Mouse (Mus musculus) heart, embryonic 12.5 days (tissue): ENCODE results near the gene Actn4. TPM values are rescaled to one million over a fixed set of nuclear protein-coding genes. Genes with fewer than 3 reads are reported as not detected.

ENCODE experiments used
- ATAC-seq: fragments of 200-750 bp; cut with Nextera tagmentation; 2 replicates; pipeline ENCODE4 v1.8.0; 2017; ENCODE audit warnings: moderate TSS enrichment, moderate library complexity; ENCODE audit not compliant: insufficient number of reproducible peaks, low FRiP score
- H3K27ac ChIP-seq: fragments of 300-500 bp; sonication (generic); 2 replicates; pipeline ENCODE4 v1.5.1; 2016; ENCODE audit warnings: mild to moderate bottlenecking, moderate library complexity; ENCODE audit not compliant: poor library complexity, severe bottlenecking
- H3K27me3 ChIP-seq: fragments of 300-500 bp; sonication (generic); replicated peaks from 2 replicates; pipeline ENCODE4 v1.6.1; 2016; ENCODE audit warnings: mild to moderate bottlenecking, moderate library complexity
- H3K36me3 ChIP-seq: fragments of 300-500 bp; sonication (generic); 2 replicates; pipeline ENCODE4 v1.6.1; 2016; ENCODE audit warnings: mild to moderate bottlenecking, moderate library complexity
- H3K4me1 ChIP-seq: fragments of 300-500 bp; sonication (generic); replicated peaks from 2 replicates; pipeline ENCODE4 v1.6.1; 2016; ENCODE audit warnings: mild to moderate bottlenecking
- H3K4me2 ChIP-seq: fragments of 300-500 bp; sonication (generic); 2 replicates; pipeline ENCODE4 v1.6.1; 2016; ENCODE audit warnings: mild to moderate bottlenecking, moderate library complexity
- H3K4me3 ChIP-seq: fragments of 300-500 bp; sonication (generic); 2 replicates; pipeline ENCODE4 v1.5.1; 2016; ENCODE audit warnings: mild to moderate bottlenecking
- H3K9ac ChIP-seq: fragments of 300-500 bp; sonication (generic); 2 replicates; pipeline ENCODE4 v1.6.1; 2016; ENCODE audit warnings: mild to moderate bottlenecking, moderate library complexity
- H3K9me3 ChIP-seq: fragments of 300-500 bp; sonication (generic); replicated peaks from 2 replicates; pipeline ENCODE4 v1.6.1; 2016; ENCODE audit warnings: mild to moderate bottlenecking, moderate library complexity
- WGBS: fragments of 180-500 bp; shearing (Covaris S2); methylation state at CpG from one replicate; pipeline ENCODE4 v1.1.7; 2016; 5-methylcytosine and 5-hydroxymethylcytosine counted together
- polyA plus RNA-seq: library from polyadenylated mRNA; unstranded; fragments of >200 nt; fragmentation: Nextera tagmentation; extraction: Ambion mirVana; gene quantifications from 2 replicates; pipeline ENCODE4 v1.2.1, GENCODE M21; 2016

Actn4 gene
- polyA plus RNA-seq, 1 experiment from 2014 or later: 317 TPM

- Histone ChIP-seq H3K4me1 (peaks cover 95% of the 10 kb centered on the region), H3K4me2 (0 out of 2 replicates have a peak overlapping the region, but pooled peaks have one; percentile 5), H3K9me3 (no peaks in the 10 kb centered on the region), H3K27ac (peak overlapping the region; percentile 99), H3K27me3 (no peaks in the 10 kb centered on the region), H3K36me3 (peaks cover 23% of the 10 kb centered on the region; the same call in 1 of the 2 replicates), H3K4me3 (no peak overlapping the region), H3K9ac (peak overlapping the region; percentile 21; the same call in 1 of the 2 replicates)
- no peak for ATAC-seq
- 72% methylated on average over 2 of the region's 2 CpGs for WGBS
Observed at GRCm38 (mm10) chr7:28949298-28949697, 12.8 kb downstream of the Actn4 start.

DNA sequence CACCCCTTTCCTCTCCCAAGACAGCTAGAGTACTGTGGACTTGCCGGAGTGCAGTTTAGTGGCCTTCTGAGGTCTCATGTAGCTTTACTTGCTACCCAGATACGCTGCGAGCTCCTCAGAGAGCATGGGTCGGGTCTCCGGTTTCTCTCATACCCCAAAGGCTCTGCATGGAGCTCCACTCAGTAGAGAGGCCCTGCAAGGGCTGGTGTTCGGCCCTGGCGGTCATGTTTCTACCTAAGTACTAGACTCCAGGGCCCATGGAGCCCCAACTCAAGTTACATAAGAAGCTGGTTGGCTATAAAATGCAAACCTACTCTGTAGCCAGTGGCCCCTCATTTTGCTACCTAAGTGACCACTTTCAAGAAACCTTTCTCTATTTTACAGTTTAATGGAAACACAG, 13.4 kb downstream of the Actn4 start:
- H3K9ac ChIP-seq: 0 out of 2 replicates have a peak overlapping the region, but pooled peaks have one; percentile 21
- H3K36me3 ChIP-seq: peaks cover 20% of the 10 kb centered on the region; the same call in 1 of the 2 replicates
- H3K4me1 ChIP-seq: peaks cover 94% of the 10 kb centered on the region
- no peaks in the 10 kb centered on the region for H3K9me3 ChIP-seq
- H3K4me2 ChIP-seq: no peak overlapping the region
- ATAC-seq: no peak
- no peak overlapping the region for H3K4me3 ChIP-seq
- peak overlapping the region; percentile 99 for H3K27ac ChIP-seq
- H3K27me3 ChIP-seq: no peaks in the 10 kb centered on the region
- WGBS: 84% methylated on average over 7 of the region's 7 CpGs

- H3K27ac ChIP-seq: peak overlapping the region; percentile 99
- H3K9me3 ChIP-seq: no peaks in the 10 kb centered on the region
- H3K4me2 ChIP-seq: peak overlapping the region; percentile 53
- H3K36me3 ChIP-seq: peaks cover 33% of the 10 kb centered on the region
- peak overlapping the region; percentile 69 for H3K9ac ChIP-seq
- no peaks in the 10 kb centered on the region for H3K27me3 ChIP-seq
- H3K4me1 ChIP-seq: peaks cover 94% of the 10 kb centered on the region
- peak; percentile 1; the same call in 1 of the 2 replicates for ATAC-seq
- 5% methylated on average over 1 of the region's 1 CpGs for WGBS
- H3K4me3 ChIP-seq: no peak overlapping the region
Observed at GRCm38 (mm10) chr7:28946271-28946610, 15.9 kb downstream of the Actn4 start.

- Histone ChIP-seq H3K9ac (peak overlapping the region; percentile 69), H3K27ac (peak overlapping the region; percentile 99), H3K36me3 (peaks cover 33% of the 10 kb centered on the region), H3K4me1 (peaks cover 94% of the 10 kb centered on the region), H3K4me3 (peak overlapping the region; percentile 0; the same call in 1 of the 2 replicates), H3K4me2 (peak overlapping the region; percentile 53), H3K27me3 (no peaks in the 10 kb centered on the region), H3K9me3 (no peaks in the 10 kb centered on the region)
- ATAC-seq: peak; percentile 78
- 7% methylated on average over 10 of the region's 10 CpGs for WGBS
Observed at GRCm38 (mm10) chr7:28945416-28946270, 16.5 kb downstream of the Actn4 start.

- Histone ChIP-seq H3K4me1 (peaks cover 95% of the 10 kb centered on the region), H3K4me2 (peak overlapping the region; percentile 53), H3K9me3 (no peaks in the 10 kb centered on the region), H3K27ac (peak overlapping the region; percentile 99), H3K4me3 (peak overlapping the region; percentile 0; the same call in 1 of the 2 replicates), H3K36me3 (peaks cover 25% of the 10 kb centered on the region), H3K27me3 (no peaks in the 10 kb centered on the region), H3K9ac (peak overlapping the region; percentile 69)
- ATAC-seq: 0 out of 2 replicates have a peak, but pooled peaks have one; percentile 1
- WGBS: 44% methylated on average over 6 of the region's 6 CpGs
Observed at GRCm38 (mm10) chr7:28944756-28945415, 17.3 kb downstream of the Actn4 start.

- H3K4me2 ChIP-seq: no peak overlapping the region
- H3K27ac ChIP-seq: peak overlapping the region; percentile 99
- H3K9me3 ChIP-seq: no peaks in the 10 kb centered on the region
- H3K27me3 ChIP-seq: no peaks in the 10 kb centered on the region
- H3K36me3 ChIP-seq: peaks cover 16% of the 10 kb centered on the region
- H3K9ac ChIP-seq: peak overlapping the region; percentile 42; the same call in 1 of the 2 replicates
- peaks cover 95% of the 10 kb centered on the region for H3K4me1 ChIP-seq
- H3K4me3 ChIP-seq: no peak overlapping the region
- no peak for ATAC-seq
- WGBS: 50% methylated on average over 5 of the region's 5 CpGs
Observed at GRCm38 (mm10) chr7:28943451-28944180, 18.5 kb downstream of the Actn4 start.

GRCm38 (mm10) chr7:28941542-28941941, 20.6 kb downstream of the Actn4 start:
- H3K36me3 ChIP-seq: peaks cover 13% of the 10 kb centered on the region
- 0 out of 2 replicates have a peak overlapping the region, but pooled peaks have one; percentile 5 for H3K4me2 ChIP-seq
- peaks cover 94% of the 10 kb centered on the region for H3K4me1 ChIP-seq
- no peaks in the 10 kb centered on the region for H3K27me3 ChIP-seq
- ATAC-seq: no peak
- H3K9me3 ChIP-seq: no peaks in the 10 kb centered on the region
- peak overlapping the region; percentile 95 for H3K27ac ChIP-seq
- 33% methylated on average over 4 of the region's 4 CpGs for WGBS
- no peak overlapping the region for H3K4me3 ChIP-seq
- H3K9ac ChIP-seq: peak overlapping the region; percentile 55

- H3K9ac ChIP-seq: peak overlapping the region; percentile 55
- H3K27me3 ChIP-seq: no peaks in the 10 kb centered on the region
- WGBS: 48% methylated on average over 4 of the region's 4 CpGs
- peak overlapping the region; percentile 95 for H3K27ac ChIP-seq
- H3K9me3 ChIP-seq: no peaks in the 10 kb centered on the region
- no peak overlapping the region for H3K4me3 ChIP-seq
- H3K4me2 ChIP-seq: no peak overlapping the region
- peaks cover 15% of the 10 kb centered on the region for H3K36me3 ChIP-seq
- no peak for ATAC-seq
- peaks cover 94% of the 10 kb centered on the region for H3K4me1 ChIP-seq
Observed at GRCm38 (mm10) chr7:28941129-28941528, 21.0 kb downstream of the Actn4 start.

DNA sequence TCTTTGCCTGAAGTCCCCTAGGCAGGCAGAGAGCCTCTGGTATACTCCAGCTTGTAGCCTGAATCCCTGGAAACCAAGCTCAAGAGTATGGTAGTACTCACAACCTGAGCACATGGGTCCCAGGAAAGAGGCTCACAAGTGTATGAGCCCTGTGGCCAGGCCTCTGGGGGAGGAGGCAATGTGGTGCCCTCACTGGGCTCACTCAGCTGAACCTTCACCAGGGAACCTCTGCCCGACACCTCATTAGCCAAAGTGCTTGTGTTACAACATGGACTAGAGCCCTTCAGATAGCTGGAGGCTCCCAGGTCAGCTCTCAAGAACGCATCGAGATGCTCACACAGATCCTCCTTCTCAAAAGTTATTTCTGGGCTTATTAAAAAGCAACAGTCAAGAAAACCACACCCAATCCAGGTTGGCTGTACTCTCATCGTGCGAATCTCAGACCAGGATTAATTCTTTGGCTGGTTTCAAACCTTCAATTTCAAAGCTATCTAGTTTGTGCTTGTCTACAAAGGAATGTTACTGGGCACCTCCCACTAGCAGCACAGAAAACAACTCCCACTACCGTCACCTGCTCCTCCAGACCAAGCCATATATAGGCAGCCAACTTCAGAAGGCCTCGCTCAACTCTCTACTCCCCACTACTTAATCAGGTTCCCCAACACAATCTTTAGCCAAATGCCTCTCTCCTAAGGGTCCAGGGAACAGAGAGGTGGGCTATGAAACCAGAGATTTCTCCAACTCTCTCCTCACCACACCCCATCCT, 22.5 kb downstream of the Actn4 start:
- Histone ChIP-seq H3K36me3 (peaks cover 18% of the 10 kb centered on the region), H3K9ac (peak overlapping the region; percentile 63), H3K4me3 (no peak overlapping the region), H3K4me2 (no peak overlapping the region), H3K27ac (peak overlapping the region; percentile 95), H3K27me3 (no peaks in the 10 kb centered on the region), H3K4me1 (peaks cover 94% of the 10 kb centered on the region), H3K9me3 (no peaks in the 10 kb centered on the region)
- 52% methylated on average over 7 of the region's 7 CpGs for WGBS
- ATAC-seq: peak; percentile 25; the same call in 1 of the 2 replicates

DNA sequence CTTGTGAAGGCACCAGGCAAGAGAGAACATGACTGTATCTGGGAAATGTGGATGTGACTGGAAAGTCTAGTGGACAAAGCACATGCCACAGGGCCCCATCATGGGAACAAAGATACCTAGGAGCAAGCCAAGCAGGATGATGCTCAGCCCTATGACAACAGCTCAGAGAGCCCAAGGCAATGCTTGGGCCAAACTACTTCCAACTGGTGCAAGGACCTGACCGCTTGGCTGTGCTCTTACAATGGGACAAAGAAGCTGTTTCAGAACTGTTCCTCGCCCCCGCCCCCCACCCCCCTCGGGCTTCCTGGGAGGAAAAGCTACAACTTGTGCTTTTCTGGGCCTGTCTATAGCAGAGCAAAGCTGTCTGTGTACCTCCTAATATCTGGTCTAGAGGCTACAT, 23.5 kb downstream of the Actn4 start:
- Histone ChIP-seq H3K4me2 (no peak overlapping the region), H3K27me3 (no peaks in the 10 kb centered on the region)

More for the DNA sequence above, 23.5 kb downstream of the Actn4 start:
- Histone ChIP-seq H3K36me3 (peaks cover 27% of the 10 kb centered on the region), H3K27ac (peak overlapping the region; percentile 95), H3K9ac (peak overlapping the region; percentile 63; the same call in 1 of the 2 replicates), H3K9me3 (no peaks in the 10 kb centered on the region), H3K4me1 (peaks cover 99% of the 10 kb centered on the region), H3K4me3 (no peak overlapping the region)
- 76% methylated on average over 4 of the region's 4 CpGs for WGBS
- ATAC-seq: no peak
